Mouse (Mus musculus) gastrocnemius, adult 18-20 months (tissue): ENCODE results near the gene Gm21988. TPM values are rescaled to one million over a fixed set of nuclear protein-coding genes. Genes with fewer than 3 reads are reported as not detected.

Source experiments
- DNase-seq: peaks from one replicate; pipeline ENCODE4 v3.0.0; 2021; ENCODE audit warnings: low spot score
- microRNA-seq: library from miRNA; unstranded; fragments of <30 nt; microRNA quantifications from one replicate; pipeline ENCODE4 v1.2.0, GENCODE M21; 2021
- total RNA-seq, 2 experiments: library from RNA; stranded (reverse); gene quantifications; 2 replicates each; pipeline ENCODE4 v1.2.3; 2021

The Gm21988 gene
- total RNA-seq, 2 experiments from 2014 or later, result 3.2 to 3.3 TPM

GRCm38 (mm10) chr11:70189319-70190134 is 50.1 kb downstream of the Gm21988 start:
- no peak for DNase-seq

Small RNA genes lying within 50 kb of the gene (microRNA-seq; reads per million reads assigned to microRNA genes)
- 14,634 reads per million, percentile 94 among the genes with 10 or more reads in this experiment for gene Mir195a
- not detected for gene Mir497
- gene Mir497b, result not detected

Other genes with a start within 250 kb of the Gm21988 start
- 100 to 1,000 TPM; 211 to 222 TPM for gene Gabarap, start 248.7 kb downstream of the Gm21988 start, total RNA-seq
- 10 to 100 TPM; 18.0 to 19.2 TPM for gene Phf23, start 244.1 kb downstream of the Gm21988 start, total RNA-seq
- 1 to 10 TPM; 3.5 to 4.3 TPM for gene Dvl2, start 239.2 kb downstream of the Gm21988 start, total RNA-seq
- 100 to 1,000 TPM; 319 to 378 TPM for gene Acadvl, start 224.4 kb downstream of the Gm21988 start, total RNA-seq
- 1 to 10 TPM; 3.4 to 5.3 TPM for gene Dlg4, start 222.9 kb downstream of the Gm21988 start, total RNA-seq
- not detected for gene Asgr1, start 185.7 kb downstream of the Gm21988 start, total RNA-seq
- under 1 TPM in 1 of 2 experiments, not detected in 1; 0.47 TPM for gene Asgr2, start 147.2 kb downstream of the Gm21988 start, total RNA-seq
- 1 to 10 TPM in 1 of 2 experiments, under 1 TPM in 1; 0.87 to 2.0 TPM for gene Mgl2, start 109.5 kb downstream of the Gm21988 start, total RNA-seq
- 1 to 10 TPM; 3.2 to 3.3 TPM for gene Clec10a, start 83.6 kb downstream of the Gm21988 start, total RNA-seq
- under 1 TPM in 1 of 2 experiments, not detected in 1; 0.50 TPM for gene Slc16a11, start 27.1 kb downstream of the Gm21988 start, total RNA-seq
- gene Slc16a13, start 18.8 kb downstream of the Gm21988 start, total RNA-seq, result under 1 TPM; 0.14 to 0.50 TPM
- 1 to 10 TPM in 1 of 2 experiments, under 1 TPM in 1; 0.82 to 5.1 TPM for gene Bcl6b, start 10.0 kb downstream of the Gm21988 start, total RNA-seq
- gene 0610010K14Rik, start 1.9 kb downstream of the Gm21988 start, total RNA-seq, result 10 to 100 TPM; 30.3 to 30.7 TPM
- gene Rnasek, start within 50 bp of the Gm21988 start, total RNA-seq, result 100 to 1,000 TPM; 120 to 133 TPM
- 1 to 10 TPM; 1.2 to 1.5 TPM for gene Alox12, start 15.5 kb upstream of the Gm21988 start, total RNA-seq
- gene Alox12e, start 82.8 kb upstream of the Gm21988 start, total RNA-seq, result not detected
- under 1 TPM; 0.12 to 0.34 TPM for gene Alox15, start 112.2 kb upstream of the Gm21988 start, total RNA-seq
- 10 to 100 TPM; 17.9 to 19.2 TPM for gene Pelp1, start 170.2 kb upstream of the Gm21988 start, total RNA-seq
- 1 to 10 TPM; 7.6 to 9.0 TPM for gene Arrb2, start 192.8 kb upstream of the Gm21988 start, total RNA-seq
- gene Med11, start 212.1 kb upstream of the Gm21988 start, total RNA-seq, result 1 to 10 TPM; 4.2 to 4.9 TPM
- gene Zmynd15, start 219.6 kb upstream of the Gm21988 start, total RNA-seq, result under 1 TPM; 0.19 to 0.25 TPM
- gene Cxcl16, start 220.2 kb upstream of the Gm21988 start, total RNA-seq, result 1 to 10 TPM in 1 of 2 experiments, under 1 TPM in 1; 0.73 to 1.2 TPM